Mouse (Mus musculus) megakaryocyte-erythroid progenitor cell, adult 5-6 weeks (primary cell): ENCODE data around the gene Shisa3. TPM values are rescaled to one million over a fixed set of nuclear protein-coding genes. Genes with fewer than 3 reads are reported as not detected.

Experiments used
- ATAC-seq: replicated peaks from 2 replicates; pipeline ENCODE4 v1.8.0; 2016; ENCODE audit warnings: mild to moderate bottlenecking, inconsistent platforms; ENCODE audit not compliant: severe bottlenecking, poor library complexity, low FRiP score, low TSS enrichment
- total RNA-seq, 2 experiments: library from RNA; stranded (forward) in 1 of 2; stranded (reverse) in 1 of 2; fragments of 200-1000, 215-1000 nt in 1 of 2; fragments of >200 nt in 1 of 2; fragmentation: Nextera tagmentation in 1 of 2; gene quantifications; 2 replicates each; pipeline ENCODE4 v1.2.3; 2014 to 2017

The Shisa3 gene
- total RNA-seq, 2 experiments from 2014 or later = not detected

GRCm38 (mm10) chr5:67662715-67663114, 55.0 kb downstream of the Shisa3 start:
- ATAC-seq = no peak

GRCm38 (mm10) chr5:67669436-67669896, 61.8 kb downstream of the Shisa3 start:
- no peak for ATAC-seq

- ATAC-seq = no peak
These were observed 62.5 kb downstream of the Shisa3 start for GRCm38 (mm10) chr5:67670158-67670557.

GRCm38 (mm10) chr5:67673008-67673407, 65.3 kb downstream of the Shisa3 start:
- ATAC-seq = no peak

Other genes with a start within 250 kb of the Shisa3 start
- 0.40 and 0.55 TPM in 2 replicates for gene Bend4, start 179.6 kb upstream of the Shisa3 start, total RNA-seq (2014; fragmentation: Nextera tagmentation)
- 0.75 and 1.3 TPM in 2 replicates for gene Bend4, start 179.6 kb upstream of the Shisa3 start, total RNA-seq (2017)
- gene Atp8a1, start 239.6 kb downstream of the Shisa3 start, total RNA-seq (2014; fragmentation: Nextera tagmentation) = 163 and 242 TPM in 2 replicates
- 103 and 184 TPM in 2 replicates for gene Atp8a1, start 239.6 kb downstream of the Shisa3 start, total RNA-seq (2017)